8 mouse cellular contexts compared by ENCODE assay signal in genomic region chr1:82285461-82286189, GRCm38 (mm10). TPM values are rescaled to one million over a fixed set of nuclear protein-coding genes. Genes with fewer than 3 reads are reported as not detected.
A peak's percentile ranks its signal among the peaks of the same experiment; 100 is the strongest.
DNase-seq lines count a peak whose midpoint lies in the region; ATAC-seq and TF ChIP-seq lines count a peak whose summit lies in the region.
"Had no signal": no experiment of that assay in that cellular context is flagged by ENCODE, and none has a peak within 500 bp of the region (broad histone marks: within the 10 kb centered on the region; RNA-seq: fewer than 3 reads in every experiment).

No protein-coding gene starts in this region.

- no peaks in the 10 kb centered on the region for H3K36me3 ChIP-seq in liver, adult 2 months (ENCODE audit: control insufficient read depth, insufficient read depth, low read length)
- H3K36me3 ChIP-seq in forebrain, embryonic 12.5 days (replicated peaks) = peaks cover 22% of the 10 kb centered on the region
- peaks cover 25% of the 10 kb centered on the region for H3K36me3 ChIP-seq in limb, embryonic 12.5 days
- no peaks in the 10 kb centered on the region for H3K36me3 ChIP-seq in small intestine, adult 2 months (ENCODE audit: control insufficient read depth, insufficient read depth, low read length)

- H3K9ac ChIP-seq in liver, adult 2 months (ENCODE audit: low read depth, low read length) = peak overlapping the region; percentile 77
- peak overlapping the region; percentile 64 for H3K9ac ChIP-seq in forebrain, embryonic 12.5 days
- peak overlapping the region; percentile 57 for H3K9ac ChIP-seq in limb, embryonic 12.5 days (replicated peaks)

- H3K9me3 ChIP-seq in forebrain, embryonic 12.5 days = no peaks in the 10 kb centered on the region
- no peaks in the 10 kb centered on the region; the same call in 1 of the 2 replicates for H3K9me3 ChIP-seq in limb, embryonic 12.5 days

- peak overlapping the region; percentile 87 for H3K27ac ChIP-seq in liver, adult 2 months (replicated peaks; ENCODE audit: insufficient read depth, low read depth, low read length)
- H3K27ac ChIP-seq in forebrain, embryonic 12.5 days = peak overlapping the region; percentile 63
- peak overlapping the region; percentile 62 for H3K27ac ChIP-seq in limb, embryonic 12.5 days
- peak overlapping the region; percentile 9 for H3K27ac ChIP-seq in small intestine, adult 2 months (ENCODE audit: insufficient read depth, low read depth, low read length)

- no peaks in the 10 kb centered on the region for H3K27me3 ChIP-seq in liver, adult 2 months (ENCODE audit: control insufficient read depth, insufficient read depth, low read length)
- H3K27me3 ChIP-seq in forebrain, embryonic 12.5 days = 0 out of 2 replicates have a peak, but pooled peaks cover 5% of the 10 kb centered on the region
- 0 out of 2 replicates have a peak, but pooled peaks cover 6% of the 10 kb centered on the region for H3K27me3 ChIP-seq in limb, embryonic 12.5 days
- peaks cover 9% of the 10 kb centered on the region for H3K27me3 ChIP-seq in small intestine, adult 2 months (ENCODE audit: control insufficient read depth, insufficient read depth, low read length)

- peak overlapping the region; percentile 85 for H3K4me2 ChIP-seq in forebrain, embryonic 12.5 days
- H3K4me2 ChIP-seq in limb, embryonic 12.5 days = peak overlapping the region; percentile 85

- peak overlapping the region; percentile 56 for H3K4me3 ChIP-seq in liver, adult 2 months (ENCODE audit: insufficient read depth, low read depth, low read length)
- H3K4me3 ChIP-seq in forebrain, embryonic 12.5 days (replicated peaks) = peak overlapping the region; percentile 51
- peak overlapping the region; percentile 72 for H3K4me3 ChIP-seq in limb, embryonic 12.5 days (replicated peaks)
- no peak overlapping the region for H3K4me3 ChIP-seq in small intestine, adult 2 months (ENCODE audit: low read depth, low read length)

- DNase-seq in liver, adult 2 months (ENCODE audit: extremely low read depth, low read depth, low spot score) = peak; percentile 63
- DNase-seq in liver = no peak
- no peak for DNase-seq in spleen, adult 12 weeks (ENCODE audit: low spot score)
- DNase-seq: kidney, postnatal 25 days had no signal

- 19% methylated on average over 5 of the region's 5 CpGs for WGBS in liver, adult 2 months
- 25% methylated on average over 5 of the region's 5 CpGs for WGBS in forebrain, embryonic 12.5 days
- 27% methylated on average over 5 of the region's 5 CpGs for WGBS in limb, embryonic 12.5 days
- WGBS in small intestine, adult 2 months = 65% methylated on average over 5 of the region's 5 CpGs

- no peak for TF ChIP-seq CTCF in liver, adult 2 months (IDR thresholded peaks at IDR 0.05; ENCODE audit: low read depth, low read length)
- TF ChIP-seq CTCF in small intestine, adult 2 months (IDR thresholded peaks at IDR 0.05; ENCODE audit: extremely low read depth, insufficient read length, insufficient replicate concordance, low read depth, low read length) = no peak

- ATAC-seq in forebrain, embryonic 12.5 days (ENCODE audit: low FRiP score) = no peak
- ATAC-seq in limb, embryonic 12.5 days (ENCODE audit: insufficient number of reproducible peaks, insufficient read depth, low FRiP score, low TSS enrichment, low read depth) = no peak
- ATAC-seq in megakaryocyte progenitor cell, adult 5-6 weeks (replicated peaks; ENCODE audit: poor library complexity) = no peak

- TF ChIP-seq POLR2A in liver, adult 2 months (IDR thresholded peaks at IDR 0.05; ENCODE audit: extremely low read depth, insufficient read depth, low read length) = no peak
- TF ChIP-seq POLR2A in small intestine, adult 2 months (IDR thresholded peaks at IDR 0.05; ENCODE audit: low read depth, low read length) = no peak

- H3K4me1 ChIP-seq in liver, adult 2 months (ENCODE audit: control insufficient read depth, insufficient read depth, low read length) = peaks cover 43% of the 10 kb centered on the region
- peaks cover 58% of the 10 kb centered on the region for H3K4me1 ChIP-seq in forebrain, embryonic 12.5 days
- H3K4me1 ChIP-seq in limb, embryonic 12.5 days (replicated peaks) = peaks cover 57% of the 10 kb centered on the region
- H3K4me1 ChIP-seq in small intestine, adult 2 months (ENCODE audit: control insufficient read depth, insufficient read depth, insufficient read length, low read length) = peaks cover 15% of the 10 kb centered on the region

- H3K79me2 ChIP-seq in liver, adult 2 months (ENCODE audit: control insufficient read depth, insufficient read depth, low read length) = peaks cover 42% of the 10 kb centered on the region

RNA-seq across cellular contexts. Expression of gene Irs1, which starts 5.6 kb away (rescaled TPM):
- total RNA-seq in liver, adult 2 months (2014; rRNA removed) = 7.6 and 13.3 TPM in 2 replicates
- 8.2 TPM in 2 replicates for polyA plus RNA-seq in liver, adult 2 months (2012; rRNA removed)
- polyA plus RNA-seq in forebrain, embryonic 12.5 days (2016; fragmentation: Nextera tagmentation; extraction: Ambion mirVana) = 17.8 and 18.3 TPM in 2 replicates
- polyA plus RNA-seq in limb, embryonic 12.5 days (2016; fragmentation: Nextera tagmentation; extraction: Ambion mirVana) = 12.0 and 13.8 TPM in 2 replicates
- 0.95 and 1.1 TPM in 2 replicates for polyA plus RNA-seq in small intestine, adult 2 months (2012; rRNA removed)
- not detected in 2 replicates for total RNA-seq in megakaryocyte progenitor cell, adult 5-6 weeks (2015)
- not detected in 2 replicates for total RNA-seq in megakaryocyte progenitor cell, adult 5-6 weeks (2017)

RNA-seq across cellular contexts. Expression of gene Rhbdd1, which starts 30.6 kb away (rescaled TPM):
- 10.9 and 12.1 TPM in 2 replicates for total RNA-seq in liver, adult 2 months (2014; rRNA removed)
- 10.9 and 11.4 TPM in 2 replicates for polyA plus RNA-seq in liver, adult 2 months (2012; rRNA removed)
- 8.9 and 10.4 TPM in 2 replicates for polyA plus RNA-seq in forebrain, embryonic 12.5 days (2016; fragmentation: Nextera tagmentation; extraction: Ambion mirVana)
- polyA plus RNA-seq in limb, embryonic 12.5 days (2016; fragmentation: Nextera tagmentation; extraction: Ambion mirVana) = 7.7 and 8.4 TPM in 2 replicates
- 3.0 and 4.9 TPM in 2 replicates for polyA plus RNA-seq in small intestine, adult 2 months (2012; rRNA removed)
- total RNA-seq in megakaryocyte progenitor cell, adult 5-6 weeks (2015) = 11.6 and 12.1 TPM in 2 replicates
- 14.1 and 16.0 TPM in 2 replicates for total RNA-seq in megakaryocyte progenitor cell, adult 5-6 weeks (2017)

RNA-seq across cellular contexts. Expression of gene Gm9747, which starts 52.7 kb away (rescaled TPM):
- total RNA-seq in liver, adult 2 months (2014; rRNA removed) = not detected in 2 replicates
- 0.05 TPM in 1 of 2 replicates, not detected in the other for polyA plus RNA-seq in liver, adult 2 months (2012; rRNA removed)
- 37.0 and 38.2 TPM in 2 replicates for polyA plus RNA-seq in forebrain, embryonic 12.5 days (2016; fragmentation: Nextera tagmentation; extraction: Ambion mirVana)
- 29.1 and 30.9 TPM in 2 replicates for polyA plus RNA-seq in limb, embryonic 12.5 days (2016; fragmentation: Nextera tagmentation; extraction: Ambion mirVana)
- not detected in 2 replicates for polyA plus RNA-seq in small intestine, adult 2 months (2012; rRNA removed)
- not detected in 2 replicates for total RNA-seq in megakaryocyte progenitor cell, adult 5-6 weeks (2015)
- not detected in 2 replicates for total RNA-seq in megakaryocyte progenitor cell, adult 5-6 weeks (2017)

Comparison
In these comparisons a context has a peak if more than half of its experiments do, and no peak if none do; other contexts are left out.
1. H3K27ac ChIP-seq: peak in every context shown above with its lines; median percentile 87 in liver, adult 2 months; 63 in forebrain, embryonic 12.5 days; 62 in limb, embryonic 12.5 days; 9 in small intestine, adult 2 months.
2. RNA of gene Gm9747, which starts 52.7 kb away (polyA plus RNA-seq): 37.0 to 38.2 TPM in forebrain, embryonic 12.5 days and 29.1 to 30.9 TPM in limb, embryonic 12.5 days; 0.05 TPM in liver, adult 2 months and not detected in small intestine, adult 2 months; every median in the first group is over 10 times any median in the second.
3. Peak in every context shown above with its lines, with median percentiles within 50 percentile points of each other: H3K9ac ChIP-seq.